Mouse (Mus musculus) MEL (cell line): ENCODE measurements around the gene Atp6v0b. TPM values are rescaled to one million over a fixed set of nuclear protein-coding genes. Genes with fewer than 3 reads are reported as not detected.

Source experiments
- DNase-seq: peaks from one replicate; pipeline ENCODE4 v3.0.0; 2011; ENCODE audit warnings: low read depth, low spot score
- H3K27ac ChIP-seq: 2 replicates; pipeline ENCODE4 v1.5.1; 2012; ENCODE audit warnings: low read depth, mild to moderate bottlenecking, control low read depth, low read length, moderate library complexity; ENCODE audit not compliant: control insufficient read depth
- H3K27me3 ChIP-seq, 2 experiments: fragments of 150-350 bp in 1 of 2; sonication (generic) in 1 of 2; 2 replicates each; pipeline ENCODE4 v1.6.1; 2012; ENCODE audit warnings: low read length in 2 of 2, mild to moderate bottlenecking in 2 of 2, improper control_type of control experiment in 1 of 2, moderate library complexity in 1 of 2; ENCODE audit not compliant: insufficient read depth in 2 of 2, control insufficient read depth in 1 of 2
- H3K36me3 ChIP-seq, 2 experiments: 2 replicates each; pipeline ENCODE4 v1.6.1; 2012 to 2014; ENCODE audit warnings: low read length in 2 of 2, improper control_type of control experiment in 1 of 2, inconsistent platforms in 1 of 2, mild to moderate bottlenecking in 1 of 2; ENCODE audit not compliant: insufficient read depth in 2 of 2, control insufficient read depth in 1 of 2
- H3K4me1 ChIP-seq, 2 experiments: fragments of 150-350 bp in 1 of 2; sonication (generic) in 1 of 2; 2 replicates each; pipeline ENCODE4 v1.6.1; 2012; ENCODE audit warnings: low read length in 2 of 2, improper control_type of control experiment in 1 of 2, mild to moderate bottlenecking in 1 of 2; ENCODE audit not compliant: insufficient read depth in 2 of 2, control insufficient read depth in 1 of 2
- H3K4me3 ChIP-seq, 2 experiments: fragments of 150-350 bp in 1 of 2; sonication (generic) in 1 of 2; 2 replicates each; pipeline ENCODE4 v1.5.1; 2012; ENCODE audit warnings: low read depth in 2 of 2, low read length in 2 of 2, mild to moderate bottlenecking in 2 of 2, moderate library complexity in 2 of 2, control low read depth in 1 of 2, improper control_type of control experiment in 1 of 2; ENCODE audit not compliant: control insufficient read depth in 1 of 2, insufficient read depth in 1 of 2
- H3K79me2 ChIP-seq: 2 replicates; pipeline ENCODE4 v1.6.1; 2012; ENCODE audit warnings: mild to moderate bottlenecking, low read length, moderate library complexity; ENCODE audit not compliant: control insufficient read depth, poor library complexity, insufficient read depth
- H3K9ac ChIP-seq: 2 replicates; pipeline ENCODE4 v1.6.1; 2012; ENCODE audit warnings: low read depth, mild to moderate bottlenecking, control low read depth, low read length, moderate library complexity; ENCODE audit not compliant: control insufficient read depth, poor library complexity, severe bottlenecking
- H3K9me3 ChIP-seq: fragments of 150-350 bp; sonication (generic); replicated peaks from 2 replicates; pipeline ENCODE4 v1.6.1; 2012; ENCODE audit warnings: mild to moderate bottlenecking, low read length, improper control_type of control experiment, moderate library complexity; ENCODE audit not compliant: insufficient read depth
- CHD1 ChIP-seq: IDR thresholded peaks from 2 replicates; pipeline ENCODE4 v1.6.1; 2012; ENCODE audit warnings: low read depth, mild to moderate bottlenecking, inconsistent platforms, low read length, improper control_type of control experiment
- CHD2 ChIP-seq: IDR thresholded peaks from 2 replicates; pipeline ENCODE4 v1.6.1; 2011; ENCODE audit warnings: low read length, improper control_type of control experiment
- E2F4 ChIP-seq: IDR thresholded peaks from 2 replicates; pipeline ENCODE4 v1.6.1; 2011; ENCODE audit warnings: low read depth, low read length, improper control_type of control experiment, borderline replicate concordance
- ELF1 ChIP-seq: IDR thresholded peaks from 2 replicates; pipeline ENCODE4 v1.6.1; 2014; ENCODE audit warnings: low read depth, mild to moderate bottlenecking, inconsistent platforms, low read length, improper control_type of control experiment, moderate library complexity
- GABPA ChIP-seq: IDR thresholded peaks from 2 replicates; pipeline ENCODE4 v1.6.1; 2012; ENCODE audit warnings: low read depth, mild to moderate bottlenecking, inconsistent platforms, low read length, improper control_type of control experiment, moderate library complexity
- GATA1 ChIP-seq: IDR thresholded peaks from 2 replicates; pipeline ENCODE4 v1.6.1; 2011; ENCODE audit warnings: low read depth, low read length, improper control_type of control experiment
- JUND ChIP-seq: IDR thresholded peaks from 2 replicates; pipeline ENCODE4 v1.6.1; 2011; ENCODE audit warnings: low read depth, mild to moderate bottlenecking, improper control_type of control experiment, low read length
- KAT2A ChIP-seq: conservative IDR thresholded peaks from 2 replicates; pipeline ENCODE4 v1.6.1; 2012; ENCODE audit warnings: low read depth, low read length, improper control_type of control experiment, inconsistent platforms
- MAX ChIP-seq: IDR thresholded peaks from 2 replicates; pipeline ENCODE4 v1.6.1; 2011; ENCODE audit warnings: low read length, improper control_type of control experiment
- MAZ ChIP-seq: IDR thresholded peaks from 2 replicates; pipeline ENCODE4 v1.6.1; 2012; ENCODE audit warnings: low read depth, mild to moderate bottlenecking, inconsistent platforms, low read length, improper control_type of control experiment
- MEF2A ChIP-seq: IDR thresholded peaks from 2 replicates; pipeline ENCODE4 v1.6.1; 2014; ENCODE audit warnings: low read depth, mild to moderate bottlenecking, inconsistent platforms, low read length, improper control_type of control experiment; ENCODE audit not compliant: poor library complexity, insufficient replicate concordance, severe bottlenecking; ENCODE audit errors: extremely low read depth
- MXI1 ChIP-seq: IDR thresholded peaks from 2 replicates; pipeline ENCODE4 v1.6.1; 2011; ENCODE audit warnings: mild to moderate bottlenecking, low read depth, low read length, improper control_type of control experiment
- MYB ChIP-seq: IDR thresholded peaks from 2 replicates; pipeline ENCODE4 v1.6.1; 2011; ENCODE audit warnings: mild to moderate bottlenecking, low read depth, low read length, improper control_type of control experiment
- MYC ChIP-seq: IDR thresholded peaks from 2 replicates; pipeline ENCODE4 v1.6.1; 2011; ENCODE audit warnings: low read depth, mild to moderate bottlenecking, low read length, improper control_type of control experiment, moderate library complexity
- NELFE ChIP-seq: IDR thresholded peaks from 2 replicates; pipeline ENCODE4 v1.6.1; 2011; ENCODE audit warnings: low read depth, low read length, improper control_type of control experiment
- POLR2A ChIP-seq, 2 experiments: IDR thresholded peaks; 2 replicates each; pipeline ENCODE4 v1.6.1; 2011 to 2012; ENCODE audit warnings: low read length in 2 of 2, mild to moderate bottlenecking in 2 of 2, control low read depth in 1 of 2, improper control_type of control experiment in 1 of 2, low read depth in 1 of 2, moderate library complexity in 1 of 2; ENCODE audit not compliant: control insufficient read depth in 1 of 2, insufficient read depth in 1 of 2, poor library complexity in 1 of 2
- POLR2AphosphoS2 ChIP-seq: IDR thresholded peaks from 2 replicates; pipeline ENCODE4 v1.6.1; 2011; ENCODE audit warnings: low read length, improper control_type of control experiment
- POLR2AphosphoS5 ChIP-seq: IDR thresholded peaks from 2 replicates; pipeline ENCODE4 v1.6.1; 2012; ENCODE audit warnings: low read depth, borderline replicate concordance, mild to moderate bottlenecking, inconsistent platforms, low read length, moderate library complexity, mixed read lengths
- RCOR1 ChIP-seq: IDR thresholded peaks from 2 replicates; pipeline ENCODE4 v1.6.1; 2012; ENCODE audit warnings: low read depth, mild to moderate bottlenecking, inconsistent platforms, low read length, improper control_type of control experiment
- SIN3A ChIP-seq: IDR thresholded peaks from 2 replicates; pipeline ENCODE4 v1.6.1; 2012; ENCODE audit warnings: low read length, improper control_type of control experiment, inconsistent platforms
- TAL1 ChIP-seq: IDR thresholded peaks from 2 replicates; pipeline ENCODE4 v1.6.1; 2012; ENCODE audit warnings: mild to moderate bottlenecking, inconsistent platforms, low read length, moderate library complexity, mixed read lengths
- TBP ChIP-seq: IDR thresholded peaks from 2 replicates; pipeline ENCODE4 v1.8.0; 2011; ENCODE audit warnings: low read depth, low read length, improper control_type of control experiment
- UBTF ChIP-seq: IDR thresholded peaks from 2 replicates; pipeline ENCODE4 v1.6.1; 2012; ENCODE audit warnings: low read depth, mild to moderate bottlenecking, inconsistent platforms, low read length, improper control_type of control experiment, moderate library complexity, borderline replicate concordance; ENCODE audit not compliant: insufficient read depth
- USF1 ChIP-seq: IDR thresholded peaks from 2 replicates; pipeline ENCODE4 v1.6.1; 2014; ENCODE audit warnings: low read depth, mild to moderate bottlenecking, inconsistent platforms, low read length, improper control_type of control experiment, moderate library complexity
- USF2 ChIP-seq, 2 experiments: IDR thresholded peaks; 2 replicates each; pipeline ENCODE4 v1.6.1; 2011 to 2012; ENCODE audit warnings: improper control_type of control experiment in 2 of 2, low read length in 2 of 2, borderline replicate concordance in 1 of 2, inconsistent platforms in 1 of 2, low read depth in 1 of 2, mild to moderate bottlenecking in 1 of 2; ENCODE audit not compliant: insufficient read depth in 1 of 2
- ZKSCAN1 ChIP-seq: IDR thresholded peaks from 2 replicates; pipeline ENCODE4 v1.6.1; 2012; ENCODE audit warnings: low read depth, mild to moderate bottlenecking, inconsistent platforms, low read length, improper control_type of control experiment, moderate library complexity
- ZMIZ1 ChIP-seq: IDR thresholded peaks from 2 replicates; pipeline ENCODE4 v1.6.1; 2012; ENCODE audit warnings: low read depth, mild to moderate bottlenecking, inconsistent platforms, low read length, improper control_type of control experiment, moderate library complexity
- polyA plus RNA-seq, 2 experiments: library from polyadenylated mRNA; stranded (reverse) in 1 of 2; unstranded in 1 of 2; fragments of >175 nt in 1 of 2; fragments of >200 nt in 1 of 2; gene quantifications; 2 replicates each; pipeline versions ENCODE4 v1.2.1 to v1.2.4; 2012; ENCODE audit warnings: low replicate concordance in 2 of 2, low read depth in 1 of 2; ENCODE audit not compliant: insufficient read length in 2 of 2, insufficient read depth in 1 of 2, missing spikeins in 1 of 2
- total RNA-seq: library from RNA; depleted of rRNA; stranded (reverse); fragments of 300-350 nt; gene quantifications from 2 replicates; pipeline ENCODE4 v1.2.3, GENCODE M21; 2012

Gene Atp6v0b
- total and polyA plus RNA-seq, 3 experiments: 286 to 343 TPM; not detected in 1

DNA sequence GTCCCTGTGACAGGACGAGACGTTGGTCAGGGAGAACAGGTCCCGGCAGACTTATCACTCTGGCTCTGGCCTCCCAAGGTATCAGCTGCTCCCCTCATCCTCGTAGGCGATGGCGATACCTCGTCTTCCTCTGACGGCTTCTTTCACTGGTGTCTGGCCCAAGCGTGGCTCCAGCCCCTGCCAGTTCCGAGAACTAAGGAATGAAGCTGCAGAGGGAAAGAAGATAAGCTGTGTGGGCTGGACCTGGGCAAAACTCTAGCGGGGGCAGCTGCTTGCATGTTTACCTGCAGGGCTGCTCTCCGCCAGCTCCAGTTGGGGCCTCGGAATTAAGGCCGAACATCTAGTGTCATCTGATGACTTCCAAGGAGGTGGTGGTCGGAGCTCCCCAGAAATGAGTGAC, 2.3 kb upstream of the Atp6v0b start:
- Histone ChIP-seq H3K27me3 (no peaks in the 10 kb centered on the region), H3K9ac (no peak overlapping the region), H3K9me3 (no peaks in the 10 kb centered on the region), H3K79me2 (peaks cover 25% of the 10 kb centered on the region), H3K4me1 (peaks cover 0 to 15% of the 10 kb centered on the region in 2 experiments; a peak in 3 of 4 replicates), H3K36me3 (peaks cover 0 to 3% of the 10 kb centered on the region in 2 experiments; a peak in 3 of 4 replicates), H3K4me3 (no peak overlapping the region), H3K27ac (no peak overlapping the region)
- DNase-seq: no peak
- no peak for TF ChIP-seq USF1
- no peak for TF ChIP-seq TBP
- TF ChIP-seq MAZ: no peak
- no peak for TF ChIP-seq GABPA
- no peak for TF ChIP-seq UBTF
- no peak for TF ChIP-seq JUND
- no peak for TF ChIP-seq POLR2AphosphoS5
- TF ChIP-seq E2F4: no peak
- TF ChIP-seq NELFE: no peak
- TF ChIP-seq ZKSCAN1: no peak
- no peak for TF ChIP-seq CHD1
- TF ChIP-seq ELF1: no peak
- no peak for TF ChIP-seq POLR2A (IDR thresholded peaks at IDR 0.05; ENCODE audit: control insufficient read depth in 1 of 2, insufficient read depth in 1 of 2, low read depth in 1 of 2, low read length in 2 of 2, poor library complexity in 1 of 2)
- TF ChIP-seq TAL1: no peak
- no peak for TF ChIP-seq MYB
- no peak for TF ChIP-seq KAT2A
- TF ChIP-seq USF2 (IDR thresholded peaks at IDR 0.05; ENCODE audit: borderline replicate concordance in 1 of 2, insufficient read depth in 1 of 2, low read depth in 1 of 2, low read length in 2 of 2): no peak
- TF ChIP-seq MYC: no peak

DNA sequence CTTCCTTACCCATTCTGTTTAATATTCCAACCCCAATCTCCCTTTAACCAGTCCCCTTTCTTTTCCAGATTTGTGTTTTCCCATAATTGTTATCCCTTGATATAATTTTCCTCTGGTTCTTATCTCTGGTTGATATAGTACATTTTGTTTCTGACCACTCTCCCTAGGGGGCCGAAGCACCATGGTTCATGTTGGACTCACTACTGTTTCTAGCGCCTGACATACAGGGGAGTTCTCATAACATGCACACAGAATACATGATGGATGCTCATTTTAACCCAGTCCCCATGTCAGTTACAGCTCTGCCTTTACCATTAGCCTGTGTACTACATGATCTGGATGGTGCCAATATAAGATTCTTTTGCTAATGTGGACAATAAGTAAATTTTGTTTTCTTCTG, 787 bp upstream of the Atp6v0b start:
- Histone ChIP-seq H3K9ac (no peak overlapping the region), H3K36me3 (peaks cover 0 to 3% of the 10 kb centered on the region in 2 experiments; a peak in 3 of 4 replicates), H3K27ac (no peak overlapping the region), H3K9me3 (no peaks in the 10 kb centered on the region), H3K4me3 (no peak overlapping the region), H3K4me1 (peaks cover 0 to 15% of the 10 kb centered on the region in 2 experiments; a peak in 3 of 4 replicates), H3K27me3 (no peaks in the 10 kb centered on the region), H3K79me2 (peaks cover 25% of the 10 kb centered on the region)
- no peak for DNase-seq
- TF ChIP-seq POLR2A (IDR thresholded peaks at IDR 0.05; ENCODE audit: control insufficient read depth in 1 of 2, insufficient read depth in 1 of 2, low read depth in 1 of 2, low read length in 2 of 2, poor library complexity in 1 of 2) (no peak), KAT2A (no peak), MAX (no peak), POLR2AphosphoS2 (no peak), TAL1 (no peak), MAZ (no peak), MEF2A (no peak), ZMIZ1 (no peak), CHD2 (no peak), SIN3A (no peak), USF1 (no peak), ELF1 (no peak), RCOR1 (no peak), MXI1 (no peak), CHD1 (no peak), GATA1 (no peak), NELFE (no peak), GABPA (no peak)
